Mouse (Mus musculus): ENCODE results near the gene Cd3g.

Gene Cd3g

DNA sequence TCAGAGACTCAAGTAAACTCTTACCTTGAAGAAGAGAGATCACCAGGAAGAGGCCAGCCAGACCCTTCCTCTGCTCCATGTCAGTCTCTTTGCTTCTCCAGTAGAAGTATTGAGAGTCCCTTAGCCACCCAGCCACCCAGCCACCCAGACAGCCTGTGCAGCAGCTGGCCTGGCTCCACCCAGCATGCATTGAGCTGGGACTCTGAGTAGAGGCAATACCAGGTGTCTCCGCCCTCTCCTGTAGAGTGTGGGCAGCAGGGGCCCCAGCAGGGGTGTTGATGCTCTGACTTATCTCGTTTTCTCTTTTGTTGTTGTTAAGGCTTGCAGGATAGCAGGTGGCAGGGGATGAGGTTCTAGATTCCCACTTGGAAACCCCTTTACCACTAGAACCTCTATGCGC, at the start of gene Cd3g:
Gene Cd3g (minus strand): TSS at position 190 of the 400 bp plus-strand sequence.
- no peak for DNase-seq

GRCm38 (mm10) chr9:45027376-45027775, 47.1 kb upstream of the Cd3g start:
- DNase-seq, result no peak

DNA sequence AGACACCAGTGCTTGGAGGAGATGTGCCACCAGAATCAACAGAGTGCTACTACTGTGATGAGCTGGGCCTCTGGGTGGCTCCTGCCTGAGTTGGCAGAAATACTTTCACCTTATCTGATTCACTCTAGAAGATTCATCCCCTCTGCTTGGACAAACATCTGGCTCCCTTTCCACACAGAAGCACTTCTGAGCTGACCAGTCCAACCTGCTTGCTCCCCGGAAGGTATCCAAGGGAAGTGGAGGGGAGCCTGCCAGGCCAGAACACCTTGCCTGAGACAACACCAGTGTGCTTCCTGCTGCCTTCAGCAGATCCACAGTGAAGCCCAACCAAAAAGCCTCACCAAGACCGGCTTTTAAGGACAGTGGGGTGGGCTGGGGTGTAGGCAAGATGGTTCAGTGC, 44.0 kb upstream of the Cd3g start:
- no peak for DNase-seq

DNA sequence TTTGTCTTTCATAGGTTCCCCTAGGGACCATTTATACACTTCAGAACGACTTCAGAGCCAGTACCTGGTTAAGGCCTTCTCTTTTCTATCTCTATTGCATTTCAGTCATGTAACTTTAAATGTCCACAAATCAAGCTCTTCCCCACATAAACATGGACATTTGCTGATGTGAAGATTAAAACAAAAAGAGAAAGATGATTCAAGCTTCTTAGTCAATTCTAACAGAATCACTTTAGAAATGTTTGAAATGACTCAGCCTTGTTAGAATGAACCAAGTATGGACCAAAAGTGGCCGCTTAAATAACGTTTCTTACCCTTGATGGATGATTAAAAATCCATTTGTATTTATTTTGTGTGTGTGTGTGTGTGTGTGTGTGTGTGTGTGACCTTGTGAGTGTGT, 43.4 kb upstream of the Cd3g start:
- no peak for DNase-seq

DNA sequence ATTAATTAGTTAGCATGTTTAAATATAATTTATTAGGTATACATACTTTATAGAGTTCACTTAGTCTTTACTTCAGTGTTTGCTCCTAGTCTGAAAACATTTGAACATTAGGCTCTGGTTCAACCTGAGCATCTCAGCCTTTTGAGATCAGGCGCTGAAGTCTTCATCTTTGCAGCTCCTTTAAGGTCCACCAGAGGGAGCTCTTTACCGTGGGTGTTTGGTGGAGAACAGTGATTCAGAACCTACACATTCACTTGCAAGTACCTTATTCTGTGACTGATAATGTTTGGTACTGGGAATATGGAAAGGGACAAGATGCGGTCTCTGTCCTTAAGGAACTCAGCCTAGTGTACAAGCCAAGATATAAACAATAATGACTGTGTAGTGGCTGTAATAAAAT, 42.6 kb upstream of the Cd3g start:
- peak; percentile 62 for DNase-seq

DNA sequence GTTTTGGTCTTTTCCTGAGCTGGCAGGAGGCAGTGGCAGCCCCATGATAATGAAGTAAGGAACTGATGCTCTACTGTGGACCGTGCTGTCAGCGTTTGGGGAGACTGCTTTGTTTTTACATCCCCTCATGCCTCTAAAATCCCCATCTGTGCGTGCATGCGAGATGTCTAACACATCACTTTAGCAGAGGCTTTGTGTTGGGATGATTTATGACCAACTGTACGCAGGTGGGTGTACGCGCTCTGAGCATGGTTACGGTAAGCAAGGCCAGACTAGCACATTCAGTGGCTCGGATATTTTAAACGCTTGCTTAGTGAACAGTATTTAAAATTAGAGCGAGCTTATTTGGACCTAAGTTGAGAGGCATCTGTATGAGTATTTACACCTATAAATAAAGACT, 37.8 kb upstream of the Cd3g start:
- DNase-seq, result no peak

GRCm38 (mm10) chr9:45015841-45016240, 35.6 kb upstream of the Cd3g start:
- DNase-seq, result no peak

DNA sequence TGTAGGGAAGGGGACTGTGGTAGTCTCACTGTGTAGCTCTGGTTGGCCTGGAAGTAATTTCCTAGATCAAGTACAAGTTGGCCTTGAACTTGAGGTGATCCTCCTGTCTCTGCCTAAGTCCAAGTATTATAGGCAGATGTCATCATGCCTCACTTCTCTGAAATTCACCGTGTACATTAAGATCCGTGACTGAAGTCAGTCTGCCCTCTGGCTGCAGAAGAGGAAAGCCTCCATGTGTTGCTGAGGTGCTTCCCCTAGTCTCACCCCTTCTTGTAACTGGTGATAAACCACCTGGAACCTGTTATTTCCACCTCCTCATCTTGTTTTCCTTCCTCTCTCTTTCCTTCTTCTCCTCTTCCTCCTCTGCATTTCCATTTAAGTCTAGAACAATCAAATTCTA, 34.6 kb upstream of the Cd3g start:
- DNase-seq, result no peak

GRCm38 (mm10) chr9:45011291-45011690, 31.1 kb upstream of the Cd3g start:
- no peak for DNase-seq

GRCm38 (mm10) chr9:45010461-45010860, 30.2 kb upstream of the Cd3g start:
- DNase-seq, result no peak

GRCm38 (mm10) chr9:45009180-45010078, 29.2 kb upstream of the Cd3g start, which contains the start of gene Cd3e:
Gene Cd3e, minus strand, starts transcription at chr9:45009627.
- no peak for DNase-seq

- no peak for DNase-seq
Measured at GRCm38 (mm10) chr9:45008342-45008741, 28.1 kb upstream of the Cd3g start.

DNA sequence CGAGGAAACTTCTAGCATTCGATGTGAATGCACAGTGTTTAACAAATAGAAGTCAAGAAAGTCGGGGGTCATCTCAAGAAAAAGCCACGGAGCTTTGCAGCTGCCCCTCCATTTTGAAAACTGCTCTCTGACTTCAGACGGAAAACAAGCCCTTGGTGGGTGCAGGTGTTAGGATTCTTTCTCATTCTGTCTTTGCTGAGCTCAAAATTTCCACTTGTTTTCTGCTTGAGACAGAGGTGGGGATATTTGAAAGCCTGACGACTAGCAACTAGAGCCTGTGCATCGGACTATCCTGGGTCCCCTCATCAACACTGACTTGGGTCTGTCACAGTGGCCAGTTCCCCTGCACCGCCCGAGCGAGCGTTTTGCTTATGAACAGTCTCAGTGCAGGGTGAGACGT, 27.2 kb upstream of the Cd3g start:
- no peak for DNase-seq

- DNase-seq, result no peak
Measured at GRCm38 (mm10) chr9:45000249-45000648, 20.0 kb upstream of the Cd3g start.

- no peak for DNase-seq
Measured at GRCm38 (mm10) chr9:44999776-45000175, 19.5 kb upstream of the Cd3g start.

- peak; percentile 43 for DNase-seq
Measured at GRCm38 (mm10) chr9:44999171-44999570, 18.9 kb upstream of the Cd3g start.

DNA sequence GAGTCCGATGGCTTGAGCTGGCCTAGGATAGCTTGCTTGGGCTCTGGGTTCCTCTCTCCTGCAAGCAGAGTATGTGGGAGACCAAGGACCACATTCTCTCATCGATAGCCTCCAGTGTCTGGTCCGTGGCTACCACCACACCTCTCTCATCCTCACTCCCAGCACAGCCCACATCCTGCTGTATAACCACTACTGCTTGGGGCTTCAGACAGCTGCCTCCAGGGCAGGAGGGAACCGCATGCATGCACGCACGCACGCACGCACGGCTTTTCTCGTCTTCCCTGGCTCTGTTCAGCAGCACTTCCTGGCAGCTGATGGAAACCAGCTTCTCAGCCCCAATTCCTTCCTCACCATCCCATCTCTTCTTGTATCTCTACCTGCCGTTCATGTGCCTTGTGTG, 17.9 kb upstream of the Cd3g start:
- DNase-seq, result no peak

- no peak for DNase-seq
Measured at GRCm38 (mm10) chr9:44996590-44996989, 16.4 kb upstream of the Cd3g start.

- no peak for DNase-seq
Measured at GRCm38 (mm10) chr9:44994962-44995361, 14.7 kb upstream of the Cd3g start.

- DNase-seq, result no peak
Measured at GRCm38 (mm10) chr9:44993268-44993667, 13.0 kb upstream of the Cd3g start.

- DNase-seq, result peak; percentile 37
Measured at GRCm38 (mm10) chr9:44992271-44992670, 12.0 kb upstream of the Cd3g start.

- no peak for DNase-seq
Measured at GRCm38 (mm10) chr9:44991821-44992220, 11.6 kb upstream of the Cd3g start.

DNA sequence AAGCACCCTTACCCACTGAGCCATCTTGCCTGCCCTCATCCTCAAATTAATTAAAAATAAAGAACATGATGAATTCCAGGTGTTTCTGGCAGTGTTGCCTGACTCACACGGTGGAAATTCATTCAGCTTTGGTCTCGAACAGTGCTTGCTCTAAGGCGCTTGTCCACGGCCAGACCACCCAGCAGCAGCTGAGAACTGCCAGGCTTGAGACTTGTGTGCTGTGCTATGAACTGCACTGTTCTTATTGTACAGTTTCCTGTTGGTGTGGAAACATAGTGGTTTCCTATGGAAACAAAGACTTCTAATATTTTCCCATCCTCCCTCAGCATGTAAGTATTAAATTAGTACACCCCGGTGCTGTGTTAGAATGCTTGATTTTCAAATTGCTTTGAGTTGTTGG, 6.7 kb upstream of the Cd3g start:
- DNase-seq, result no peak

- DNase-seq, result no peak
Measured at GRCm38 (mm10) chr9:44986242-44986781, 6.1 kb upstream of the Cd3g start.

- DNase-seq, result no peak
Measured at GRCm38 (mm10) chr9:44985721-44986161, 5.5 kb upstream of the Cd3g start.
